Mouse (Mus musculus): ENCODE data around the gene Cacna2d1.

Cacna2d1 gene

DNA sequence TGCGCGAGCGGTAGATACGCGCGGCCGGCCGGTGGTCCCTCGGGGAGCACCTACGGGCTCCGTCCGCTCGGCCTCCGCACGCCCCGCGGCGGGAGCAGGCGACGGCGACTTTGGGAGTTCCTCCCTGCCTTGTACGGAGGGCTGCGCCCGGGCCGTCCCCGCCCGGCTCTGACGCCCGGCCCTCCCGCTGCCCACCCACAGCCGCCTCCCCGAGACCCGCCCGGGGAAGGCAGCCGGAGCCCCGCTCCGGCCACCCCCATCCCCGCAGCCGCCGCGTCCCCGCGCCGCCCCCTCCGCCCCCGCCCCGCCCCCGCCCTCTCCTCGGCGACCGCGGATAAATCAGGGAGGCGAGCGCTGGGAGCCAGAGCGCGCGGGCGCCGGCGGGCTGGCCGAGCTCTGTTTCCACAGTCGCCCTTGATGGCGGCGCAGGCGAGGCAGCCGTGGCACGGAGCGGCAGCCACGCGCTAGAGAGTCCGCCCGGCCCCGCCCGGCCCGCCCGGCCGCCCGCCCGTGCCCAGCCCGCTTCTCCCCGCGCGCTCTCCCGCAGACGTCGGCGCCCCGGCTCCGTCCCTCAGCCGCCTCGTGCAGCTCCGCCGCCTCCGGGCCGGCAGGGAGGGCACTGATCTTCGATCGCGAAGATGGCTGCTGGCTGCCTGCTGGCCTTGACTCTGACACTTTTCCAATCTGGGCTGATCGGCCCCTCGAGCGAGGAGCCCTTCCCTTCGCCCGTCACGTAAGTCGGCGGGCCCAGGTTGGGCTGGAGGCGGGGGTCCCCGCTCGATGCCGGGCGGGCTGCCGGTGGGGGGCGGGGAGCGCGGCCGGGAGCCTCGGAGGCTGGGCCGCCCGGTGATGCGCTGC is at the start of gene Cacna2d1:
Gene Cacna2d1 (plus strand): TSS at position 316 of the 858 bp plus-strand sequence.
- DNase-seq (ENCODE audit: low spot score) = peak; percentile 55

DNA sequence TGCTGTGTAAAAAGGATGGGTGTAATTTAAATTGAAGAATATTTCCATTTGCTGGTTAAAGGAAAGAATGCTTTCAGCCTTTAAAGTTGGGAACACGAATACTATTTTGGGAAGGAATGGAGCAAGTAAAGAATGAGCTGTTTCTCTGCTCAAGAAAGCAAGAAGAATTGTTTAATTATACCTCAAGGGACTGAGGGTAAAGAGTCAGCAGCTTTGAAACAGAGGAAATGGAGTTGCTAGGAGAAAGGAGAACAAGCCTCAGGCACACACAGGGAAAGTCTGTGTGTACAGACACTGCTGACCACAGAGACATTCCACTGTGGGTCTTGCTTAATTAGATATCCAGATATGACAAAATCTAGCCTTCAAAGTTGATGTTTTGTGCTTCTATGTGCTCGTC is 39.4 kb upstream of the Cacna2d1 start:
- DNase-seq (ENCODE audit: low spot score) = no peak

DNA sequence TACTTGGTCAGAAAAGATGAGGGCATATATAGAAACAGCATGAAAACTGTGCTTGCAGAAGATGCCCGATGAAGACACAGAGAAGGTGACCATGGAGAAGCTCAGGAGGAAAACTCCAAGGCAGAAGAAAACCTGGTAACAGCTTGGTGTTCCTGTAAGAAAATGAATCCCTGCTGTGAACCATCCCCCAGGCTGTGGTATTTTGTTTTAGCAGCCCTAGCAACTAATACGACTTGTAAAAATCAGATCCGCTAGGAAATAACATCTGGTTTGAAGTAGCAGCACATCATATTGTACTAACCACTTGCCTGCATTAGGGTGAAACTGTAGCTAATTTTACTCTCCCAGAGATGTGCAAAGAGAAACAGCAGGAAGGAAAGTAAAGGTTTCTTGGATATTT is 37.8 kb upstream of the Cacna2d1 start:
- DNase-seq (ENCODE audit: low spot score) = no peak

DNA sequence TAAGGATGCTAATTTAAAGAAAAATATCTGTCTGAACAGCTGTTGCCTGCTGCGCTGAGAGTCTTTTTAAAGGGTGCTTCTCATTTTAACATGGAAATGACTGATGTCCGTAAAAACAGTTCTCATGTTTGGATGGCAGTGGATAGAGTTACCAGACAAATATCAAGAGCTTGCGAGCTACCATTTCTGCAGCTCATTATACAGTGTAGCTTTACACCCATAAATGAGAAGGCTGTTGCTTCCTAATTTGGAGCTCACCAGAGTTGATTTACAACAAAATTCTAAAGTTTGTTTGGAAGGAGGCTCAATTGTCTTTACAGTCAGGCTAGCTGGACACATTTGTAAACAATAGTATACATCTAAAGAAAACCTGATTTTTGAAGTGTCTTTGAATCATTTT is 28.0 kb upstream of the Cacna2d1 start:
- DNase-seq (ENCODE audit: low spot score) = no peak

GRCm38 (mm10) chr5:15914931-15915330 is 19.6 kb upstream of the Cacna2d1 start:
- no peak for DNase-seq (ENCODE audit: low spot score)

DNA sequence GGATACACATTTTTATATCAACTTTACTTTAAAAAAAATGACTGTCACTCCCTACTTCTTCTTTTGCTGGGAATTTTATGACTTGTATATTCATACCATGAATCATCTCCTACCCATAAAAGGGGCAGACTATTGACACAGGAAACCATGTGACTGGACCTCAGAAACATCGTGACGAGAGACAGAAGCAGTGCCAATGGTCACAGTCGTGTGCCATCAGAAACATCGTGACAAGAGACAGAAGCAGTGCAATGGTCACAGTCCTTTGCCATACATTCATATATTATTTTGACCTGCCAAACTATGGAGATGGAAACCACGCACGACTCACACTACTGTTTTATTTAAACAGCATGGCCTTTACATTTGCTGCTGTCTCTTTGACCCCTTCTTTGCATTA is 6.0 kb upstream of the Cacna2d1 start:
- no peak for DNase-seq (ENCODE audit: low spot score)

- no peak for DNase-seq (ENCODE audit: low spot score)
Measured at GRCm38 (mm10) chr5:15933017-15933416, 1.5 kb upstream of the Cacna2d1 start.

DNA sequence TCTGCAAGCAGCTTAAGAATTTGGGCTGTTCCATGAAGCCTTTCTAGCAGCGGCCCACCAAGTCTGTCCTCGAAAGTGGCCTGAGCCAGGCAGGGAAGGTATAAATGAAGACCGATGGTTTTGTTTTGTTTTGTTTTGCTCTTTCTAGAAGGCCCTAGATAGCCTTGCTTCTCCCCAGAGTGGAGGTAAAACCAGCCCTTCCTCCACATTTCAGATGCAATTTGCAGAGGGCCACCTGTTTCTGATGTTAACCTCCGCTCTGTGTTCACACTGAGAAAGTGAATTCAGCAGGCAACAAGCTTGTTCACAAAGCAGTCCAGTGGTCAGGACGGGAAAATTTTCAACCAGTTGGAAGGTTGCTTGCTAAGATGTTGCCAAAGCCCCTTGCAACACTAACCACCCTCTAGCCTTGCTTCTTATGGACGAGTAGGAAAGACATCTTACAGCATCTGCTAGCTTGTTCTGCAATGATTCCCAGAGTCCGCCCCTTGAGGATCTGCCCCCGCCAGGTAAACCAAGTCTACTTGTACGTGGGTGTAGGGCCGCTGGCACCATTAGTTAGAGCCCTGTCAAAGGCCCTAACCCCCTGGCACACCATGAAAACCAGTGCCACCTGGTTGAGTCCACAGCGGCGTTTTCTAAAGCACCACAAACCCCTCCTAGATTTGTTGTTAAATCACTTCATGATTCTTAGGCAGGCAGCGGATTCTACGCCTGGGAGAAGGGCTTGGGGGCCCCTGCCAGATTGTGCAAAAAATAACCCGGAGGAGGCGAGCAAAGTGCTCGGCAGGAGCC is 713 bp upstream of the Cacna2d1 start:
- DNase-seq (ENCODE audit: low spot score) = peak; percentile 60

DNA sequence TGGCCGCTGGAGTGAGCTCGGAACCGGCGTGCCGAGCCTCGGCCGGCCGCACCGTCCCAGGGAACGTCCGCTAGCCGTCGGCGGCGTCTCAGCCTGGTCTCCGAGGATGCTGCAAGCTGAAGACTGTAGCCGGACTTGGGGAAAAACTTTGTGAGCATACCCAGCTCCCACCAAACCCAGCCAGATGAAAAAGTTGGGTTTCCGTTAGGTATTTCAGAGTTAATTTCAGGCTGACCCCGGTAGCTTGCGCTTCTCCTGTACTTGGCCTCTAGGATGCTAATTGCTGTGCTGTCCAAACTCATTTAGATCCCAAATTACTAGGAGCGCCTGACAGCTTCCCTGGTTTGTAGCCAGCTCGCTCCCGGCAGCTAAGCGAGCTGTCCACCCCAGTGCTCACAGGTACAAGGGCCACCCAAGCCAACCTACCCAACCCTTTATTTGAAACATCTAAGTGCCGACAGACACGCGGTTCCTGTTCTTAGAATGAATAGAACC is 790 bp downstream of the Cacna2d1 start:
- peak; percentile 7 for DNase-seq (ENCODE audit: low spot score)

DNA sequence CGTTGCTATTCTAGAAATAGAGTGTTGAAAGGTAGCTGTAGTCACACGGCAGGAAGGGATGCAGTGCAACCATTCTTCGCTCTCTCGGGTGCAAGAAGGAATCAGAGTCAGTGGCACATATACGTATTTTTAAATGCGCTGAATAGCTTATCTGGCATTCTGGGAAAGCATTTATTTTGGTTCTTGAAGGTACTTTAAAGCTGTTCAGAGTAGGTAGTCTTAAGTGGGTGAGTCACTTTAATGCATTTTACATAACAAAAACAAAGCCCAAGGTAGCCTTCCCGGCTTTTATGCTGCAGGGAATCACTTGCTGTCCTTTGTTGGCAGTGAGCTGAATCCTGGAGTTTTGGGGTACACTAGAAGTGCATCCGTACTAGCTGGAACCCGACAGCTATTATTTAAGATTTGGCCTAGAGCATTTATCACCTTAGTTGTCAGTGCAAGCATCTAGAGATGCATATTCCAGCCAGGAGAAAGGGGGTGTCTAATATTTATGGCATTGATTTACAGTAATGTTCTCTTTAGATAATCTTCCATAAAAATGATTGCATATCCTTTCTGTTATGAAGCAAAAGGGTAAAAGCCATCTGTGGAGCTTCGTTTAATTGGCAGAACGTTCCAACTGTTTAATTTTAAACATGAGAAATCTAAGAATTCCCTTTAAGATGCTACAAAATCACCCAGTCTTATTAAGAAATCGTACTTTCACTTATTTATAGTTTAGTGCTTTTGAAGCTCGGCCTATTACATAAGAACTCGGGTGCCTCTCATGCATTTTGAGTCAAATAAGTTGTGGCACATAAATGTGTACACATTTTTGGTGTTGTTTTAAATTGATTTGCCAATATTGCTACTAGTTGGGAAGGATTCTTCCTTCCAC is 1.6 kb downstream of the Cacna2d1 start:
- DNase-seq (ENCODE audit: low spot score) = no peak

DNA sequence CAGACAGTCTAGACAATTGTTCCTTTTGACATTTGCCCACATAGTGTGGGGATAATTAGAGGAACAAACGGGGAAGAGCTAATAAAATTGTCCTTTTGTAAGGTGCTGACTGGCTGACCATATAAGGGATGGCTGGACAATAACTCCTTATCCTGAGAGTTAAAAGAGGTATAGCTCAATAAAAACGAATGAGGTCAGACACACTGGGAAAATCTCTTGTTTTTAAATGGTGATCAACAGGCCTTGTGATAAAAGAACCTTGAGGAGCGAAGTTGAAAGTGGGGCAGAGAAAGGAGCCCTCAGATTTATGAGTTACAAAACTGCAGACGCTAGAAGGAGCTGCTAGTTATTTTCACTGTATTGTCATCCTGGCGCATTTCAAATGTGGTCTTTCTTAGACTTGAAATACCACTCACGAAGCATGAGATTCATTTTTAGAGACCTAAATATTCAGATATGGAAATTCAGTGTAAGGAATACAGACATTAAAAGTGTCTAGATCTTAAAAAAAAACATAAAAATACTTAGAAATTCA is 6.8 kb downstream of the Cacna2d1 start:
- DNase-seq (ENCODE audit: low spot score) = no peak

- DNase-seq (ENCODE audit: low spot score) = no peak
Measured at GRCm38 (mm10) chr5:15942051-15942450, 7.6 kb downstream of the Cacna2d1 start.

- DNase-seq (ENCODE audit: low spot score) = no peak
Measured at GRCm38 (mm10) chr5:15948290-15949037, 14.0 kb downstream of the Cacna2d1 start.

DNA sequence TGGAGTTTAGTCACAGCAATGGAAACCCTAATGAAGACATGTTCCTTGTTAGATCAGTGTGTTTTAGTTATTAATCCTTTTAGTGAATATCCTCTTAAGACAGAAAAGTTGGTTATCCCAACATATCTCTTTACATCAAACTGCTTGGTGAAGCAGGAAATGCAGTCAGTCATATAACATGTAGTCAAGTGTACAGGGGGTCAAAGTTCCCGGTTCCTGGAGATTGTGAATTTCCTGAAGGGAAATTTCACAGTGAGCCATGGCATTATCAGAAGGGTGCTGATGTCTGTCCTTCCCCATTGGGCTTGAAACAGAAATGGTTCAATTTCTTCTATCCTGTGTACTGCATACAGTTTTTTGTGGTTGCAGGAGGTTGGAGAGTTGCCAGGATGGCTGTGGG is 25.3 kb downstream of the Cacna2d1 start:
- no peak for DNase-seq (ENCODE audit: low spot score)

DNA sequence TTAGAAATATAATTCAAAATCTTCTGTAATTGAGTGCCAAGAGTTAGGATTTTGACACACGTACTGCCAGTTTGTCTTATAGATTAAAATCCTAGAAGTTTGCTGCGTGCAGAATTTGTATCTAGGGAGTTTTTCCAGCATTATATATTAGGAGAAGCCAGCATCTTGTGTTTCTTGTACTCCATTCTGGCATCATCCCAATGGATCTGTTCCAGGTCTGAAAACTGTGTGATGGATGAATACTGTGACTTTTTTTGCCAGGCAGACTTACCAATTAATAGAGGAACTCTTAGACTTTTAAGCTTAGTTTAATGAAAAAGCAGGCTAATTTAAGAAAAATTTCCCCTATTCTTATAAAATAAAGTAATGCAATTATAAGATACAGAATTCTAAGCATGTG is 27.4 kb downstream of the Cacna2d1 start:
- no peak for DNase-seq (ENCODE audit: low spot score)

- no peak for DNase-seq (ENCODE audit: low spot score)
Measured at GRCm38 (mm10) chr5:15966888-15967287, 32.4 kb downstream of the Cacna2d1 start.

DNA sequence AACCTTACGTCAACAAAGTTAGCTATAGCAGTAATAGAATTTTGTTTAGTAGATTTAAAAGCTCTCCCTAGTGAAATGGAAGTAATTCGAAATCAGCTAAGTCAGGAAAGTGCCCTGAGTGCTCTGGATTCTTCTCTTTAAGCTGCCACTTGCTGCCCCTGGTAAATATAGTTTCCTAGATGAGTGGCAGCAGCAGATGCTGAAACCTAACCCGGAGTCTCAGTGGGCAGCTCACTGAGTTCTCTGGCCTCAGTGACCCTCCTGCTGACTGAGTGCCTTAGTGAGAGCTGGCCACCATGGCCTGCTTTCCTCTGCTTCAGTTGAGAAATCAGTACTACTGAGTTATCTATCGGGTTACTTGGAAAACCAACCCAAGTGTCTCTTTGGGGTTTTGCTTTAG is 37.3 kb downstream of the Cacna2d1 start:
- DNase-seq (ENCODE audit: low spot score) = no peak

DNA sequence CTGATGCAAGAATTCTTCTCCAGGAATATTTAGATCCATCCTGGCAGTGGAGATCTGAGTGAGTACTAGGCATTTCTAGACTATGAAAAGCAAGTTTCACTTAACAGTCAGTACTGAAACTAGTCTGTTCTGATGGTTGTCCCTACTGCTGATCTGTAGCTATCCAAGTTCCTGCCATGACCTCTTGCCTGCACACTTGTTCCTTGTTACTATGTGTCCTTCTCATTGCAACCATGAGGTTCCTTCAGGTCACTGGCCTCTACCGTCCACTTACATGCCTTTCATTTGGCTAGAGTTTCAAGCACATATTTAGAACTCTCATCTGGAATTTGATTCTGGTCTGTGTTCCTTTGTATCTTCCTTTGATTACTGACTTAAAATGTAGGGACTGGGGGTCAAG is 37.9 kb downstream of the Cacna2d1 start:
- no peak for DNase-seq (ENCODE audit: low spot score)

DNA sequence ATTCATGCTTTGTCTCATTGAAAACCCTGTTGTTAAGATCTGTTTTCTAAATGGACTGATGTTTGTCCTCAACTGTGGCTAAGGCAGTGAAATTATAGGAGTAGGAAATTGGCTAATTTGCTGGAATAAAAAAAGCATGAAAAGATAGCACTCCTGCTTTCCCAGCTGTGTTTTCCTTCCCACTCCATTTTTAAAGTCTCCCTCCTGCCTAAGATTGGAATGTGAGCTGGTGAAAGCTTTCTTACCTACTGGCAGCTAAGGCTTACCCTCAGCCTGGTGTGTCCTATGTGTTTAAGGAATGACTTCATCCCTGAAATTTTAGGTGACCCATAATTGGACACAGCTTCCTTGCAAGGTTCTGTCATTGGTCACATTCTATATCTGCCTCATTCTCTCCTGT is 40.2 kb downstream of the Cacna2d1 start:
- no peak for DNase-seq (ENCODE audit: low spot score)

DNA sequence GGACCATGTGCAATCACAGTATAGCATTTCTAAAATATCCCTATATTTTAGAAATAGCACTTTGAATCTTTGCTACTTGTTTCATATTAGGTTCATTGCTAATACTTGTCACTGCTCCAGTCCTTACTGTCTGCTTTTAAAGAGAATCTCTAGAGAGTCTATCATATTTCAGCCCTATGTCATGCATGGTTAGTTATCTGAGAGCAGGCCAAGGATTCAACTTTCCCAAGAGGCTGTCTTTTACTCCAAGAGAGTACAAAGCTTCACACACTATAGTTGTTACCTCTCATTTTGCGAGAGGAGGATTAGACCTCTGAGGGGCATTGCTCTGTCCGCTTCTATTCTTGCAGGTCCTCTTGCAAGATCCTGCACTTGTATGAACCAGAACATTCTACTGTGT is 44.7 kb downstream of the Cacna2d1 start:
- no peak for DNase-seq (ENCODE audit: low spot score)

- no peak for DNase-seq (ENCODE audit: low spot score)
Measured at GRCm38 (mm10) chr5:15982573-15982972, 48.1 kb downstream of the Cacna2d1 start.
